Comparison of ENCODE assay signal across 22 mouse cellular contexts in the genomic region with DNA sequence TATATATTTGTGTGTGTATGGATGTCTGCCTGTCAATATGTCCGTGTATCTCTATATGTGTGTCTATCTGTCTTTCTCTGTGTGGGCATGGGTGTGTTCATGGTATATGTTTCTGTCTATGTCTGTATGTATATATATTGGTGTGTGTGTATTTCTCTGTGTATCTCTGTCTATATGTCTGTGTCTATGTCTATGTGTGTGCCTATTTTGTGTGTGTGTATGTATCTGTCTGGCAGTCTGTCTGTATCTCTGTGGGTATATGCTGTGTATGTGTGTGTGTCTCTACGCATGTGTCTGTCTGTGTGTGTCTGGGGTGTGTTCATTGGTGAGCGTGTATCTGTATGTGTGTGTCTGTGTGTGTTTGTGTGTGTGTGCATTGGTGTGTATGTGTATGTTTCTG. TPM values are rescaled to one million over a fixed set of nuclear protein-coding genes. Genes with fewer than 3 reads are reported as not detected.
DNase-seq lines count a peak whose midpoint lies in the region; ATAC-seq and TF ChIP-seq lines count a peak whose summit lies in the region.
"Had no signal": no experiment of that assay in that cellular context is flagged by ENCODE, and none has a peak within 500 bp of the region (broad histone marks: within the 10 kb centered on the region; RNA-seq: fewer than 3 reads in every experiment).

No protein-coding gene starts in this region.

- H3K4me1 ChIP-seq in kidney, embryonic 14.5 days (ENCODE audit: control insufficient read depth, insufficient read depth, low read length): peaks cover 10% of the 10 kb centered on the region
- no peaks in the 10 kb centered on the region for H3K4me1 ChIP-seq in kidney, postnatal 0 days (replicated peaks; ENCODE audit: insufficient read depth, low read length)
- peaks cover 3% of the 10 kb centered on the region; the same call in 1 of the 2 replicates for H3K4me1 ChIP-seq in midbrain, embryonic 12.5 days
- no peaks in the 10 kb centered on the region for H3K4me1 ChIP-seq in midbrain, embryonic 14.5 days (ENCODE audit: control insufficient read depth, insufficient read depth, low read length)
- H3K4me1 ChIP-seq in midbrain, embryonic 16.5 days (ENCODE audit: control insufficient read depth, insufficient read depth, low read length): peaks cover 2% of the 10 kb centered on the region
- H3K4me1 ChIP-seq: forebrain, embryonic 13.5 days had no signal

- no peaks in the 10 kb centered on the region for H3K36me3 ChIP-seq in kidney, embryonic 14.5 days (ENCODE audit: control insufficient read depth, insufficient read depth, low read length)
- H3K36me3 ChIP-seq in kidney, postnatal 0 days (ENCODE audit: insufficient read depth, low read length): no peaks in the 10 kb centered on the region
- no peaks in the 10 kb centered on the region for H3K36me3 ChIP-seq in midbrain, embryonic 12.5 days
- no peaks in the 10 kb centered on the region for H3K36me3 ChIP-seq in midbrain, embryonic 14.5 days (ENCODE audit: control insufficient read depth, insufficient read depth, low read length)
- no peaks in the 10 kb centered on the region for H3K36me3 ChIP-seq in midbrain, embryonic 16.5 days (ENCODE audit: control insufficient read depth, insufficient read depth, low read length)
- H3K36me3 ChIP-seq: forebrain, embryonic 10.5 days; G1E had no signal

- DNase-seq in kidney, postnatal 36 days: no peak
- no peak for DNase-seq in kidney, postnatal 0 days (ENCODE audit: low spot score)
- no peak for DNase-seq in kidney, adult 11 months
- no peak for DNase-seq in midbrain, embryonic 14.5 days
- DNase-seq: B cell, adult 2 months; cerebellum, adult 18-20 months; cerebellum, adult 9-10 months; cerebellum, postnatal 14 days; gastrocnemius, postnatal 10 days; gastrocnemius, postnatal 36 days; heart, adult 11 months had no signal

- H3K27me3 ChIP-seq in kidney, embryonic 14.5 days (ENCODE audit: control insufficient read depth, insufficient read depth, low read length): no peaks in the 10 kb centered on the region
- H3K27me3 ChIP-seq in kidney, postnatal 0 days (ENCODE audit: insufficient read depth, low read length): no peaks in the 10 kb centered on the region
- peaks cover 64% of the 10 kb centered on the region for H3K27me3 ChIP-seq in midbrain, embryonic 12.5 days
- peaks cover 28% of the 10 kb centered on the region for H3K27me3 ChIP-seq in midbrain, embryonic 14.5 days (ENCODE audit: control insufficient read depth, insufficient read depth, low read length)
- H3K27me3 ChIP-seq in midbrain, embryonic 16.5 days (ENCODE audit: control insufficient read depth, insufficient read depth, low read depth, low read length): no peaks in the 10 kb centered on the region
- H3K27me3 ChIP-seq: CH12.LX; forebrain, embryonic 13.5 days had no signal

- no peak overlapping the region for H3K4me2 ChIP-seq in kidney, embryonic 14.5 days (replicated peaks; ENCODE audit: low read depth, low read length)
- H3K4me2 ChIP-seq in kidney, postnatal 0 days (ENCODE audit: low read length): no peak overlapping the region
- no peak overlapping the region for H3K4me2 ChIP-seq in midbrain, embryonic 12.5 days (replicated peaks)
- no peak overlapping the region for H3K4me2 ChIP-seq in midbrain, embryonic 14.5 days (ENCODE audit: low read length)
- no peak overlapping the region for H3K4me2 ChIP-seq in midbrain, embryonic 16.5 days (ENCODE audit: low read length)
- H3K4me2 ChIP-seq: forebrain, embryonic 13.5 days; heart, embryonic 11.5 days; hindbrain, embryonic 14.5 days had no signal

- H3K4me3 ChIP-seq in kidney, embryonic 14.5 days (ENCODE audit: low read length): no peak overlapping the region
- no peak overlapping the region for H3K4me3 ChIP-seq in kidney, postnatal 0 days (replicated peaks; ENCODE audit: low read depth, low read length)
- H3K4me3 ChIP-seq in midbrain, embryonic 12.5 days: no peak overlapping the region
- no peak overlapping the region for H3K4me3 ChIP-seq in midbrain, embryonic 14.5 days (replicated peaks; ENCODE audit: low read depth, low read length)
- no peak overlapping the region for H3K4me3 ChIP-seq in midbrain, embryonic 16.5 days (ENCODE audit: low read depth, low read length)
- H3K4me3 ChIP-seq: forebrain, embryonic 10.5 days; forebrain, embryonic 13.5 days had no signal

- H3K9me3 ChIP-seq in kidney, embryonic 14.5 days (ENCODE audit: control insufficient read depth, low read length): no peaks in the 10 kb centered on the region
- H3K9me3 ChIP-seq in kidney, postnatal 0 days (replicated peaks; ENCODE audit: low read length): no peaks in the 10 kb centered on the region
- no peaks in the 10 kb centered on the region for H3K9me3 ChIP-seq in midbrain, embryonic 12.5 days
- no peaks in the 10 kb centered on the region for H3K9me3 ChIP-seq in midbrain, embryonic 14.5 days (ENCODE audit: control insufficient read depth, low read length)
- H3K9me3 ChIP-seq in midbrain, embryonic 16.5 days (replicated peaks; ENCODE audit: control insufficient read depth, low read length, poor library complexity, severe bottlenecking): no peaks in the 10 kb centered on the region
- H3K9me3 ChIP-seq: forebrain, embryonic 10.5 days; forebrain, embryonic 13.5 days; G1E had no signal

- no peak for TF ChIP-seq CTCF in kidney, postnatal 0 days (IDR thresholded peaks at IDR 0.05; ENCODE audit: low read depth)

- ATAC-seq in kidney, embryonic 14.5 days (ENCODE audit: low FRiP score, low TSS enrichment): 0 out of 2 replicates have a peak, but pooled peaks have one; percentile 11
- ATAC-seq in kidney, postnatal 0 days (replicated peaks; ENCODE audit: low FRiP score, low read depth): peak; percentile 35; the same call in 1 of the 2 replicates
- ATAC-seq in midbrain, embryonic 12.5 days (ENCODE audit: low FRiP score, low read depth): peak; percentile 41; the same call in 1 of the 2 replicates
- no peak for ATAC-seq in midbrain, embryonic 14.5 days (ENCODE audit: low FRiP score, low TSS enrichment)
- 0 out of 2 replicates have a peak, but pooled peaks have one; percentile 36 for ATAC-seq in midbrain, embryonic 16.5 days
- ATAC-seq: forebrain, embryonic 13.5 days; forebrain, embryonic 16.5 days; Patski had no signal

- 91% methylated on average over 3 of the region's 3 CpGs for WGBS in kidney, embryonic 14.5 days
- 91% methylated on average over 3 of the region's 3 CpGs for WGBS in kidney, postnatal 0 days
- 88% methylated on average over 3 of the region's 3 CpGs for WGBS in midbrain, embryonic 12.5 days
- 85% methylated on average over 3 of the region's 3 CpGs for WGBS in midbrain, embryonic 14.5 days
- WGBS in midbrain, embryonic 16.5 days: 86% methylated on average over 3 of the region's 3 CpGs

- no peak overlapping the region for H3K27ac ChIP-seq in kidney, embryonic 14.5 days (ENCODE audit: low read depth, low read length)
- H3K27ac ChIP-seq in kidney, postnatal 0 days: no peak overlapping the region
- no peak overlapping the region for H3K27ac ChIP-seq in midbrain, embryonic 12.5 days (replicated peaks)
- H3K27ac ChIP-seq in midbrain, embryonic 14.5 days (replicated peaks; ENCODE audit: low read depth, low read length): no peak overlapping the region
- H3K27ac ChIP-seq in midbrain, embryonic 16.5 days (ENCODE audit: low read length): no peak overlapping the region
- H3K27ac ChIP-seq: forebrain, embryonic 10.5 days; forebrain, embryonic 13.5 days; hindbrain, embryonic 14.5 days had no signal

- H3K9ac ChIP-seq in kidney, embryonic 14.5 days (ENCODE audit: low read depth, low read length): no peak overlapping the region
- H3K9ac ChIP-seq in kidney, postnatal 0 days (ENCODE audit: low read depth, low read length): no peak overlapping the region
- no peak overlapping the region for H3K9ac ChIP-seq in midbrain, embryonic 12.5 days (replicated peaks)
- no peak overlapping the region for H3K9ac ChIP-seq in midbrain, embryonic 14.5 days (replicated peaks; ENCODE audit: low read length)
- no peak overlapping the region for H3K9ac ChIP-seq in midbrain, embryonic 16.5 days (ENCODE audit: low read depth, low read length)
- H3K9ac ChIP-seq: forebrain, embryonic 13.5 days; hindbrain, embryonic 14.5 days had no signal

RNA-seq across cellular contexts. Expression of gene 5730480H06Rik, which starts 5.7 kb away (rescaled TPM):
- polyA plus RNA-seq in kidney, embryonic 14.5 days (2014; fragmentation: Nextera tagmentation; extraction: Ambion mirVana): 30.2 and 32.1 TPM in 2 replicates
- polyA plus RNA-seq in kidney, postnatal 0 days (2015; fragmentation: Nextera tagmentation; extraction: Ambion mirVana): 23.6 and 23.8 TPM in 2 replicates
- 25.4 and 27.6 TPM in 2 replicates for polyA plus RNA-seq in midbrain, embryonic 12.5 days (2016; fragmentation: Nextera tagmentation; extraction: Ambion mirVana)
- polyA plus RNA-seq in midbrain, embryonic 14.5 days (2014; fragmentation: Nextera tagmentation; extraction: Ambion mirVana): 16.0 and 17.1 TPM in 2 replicates
- polyA plus RNA-seq in midbrain, embryonic 16.5 days (2015; fragmentation: Nextera tagmentation; extraction: Ambion mirVana): 16.1 and 17.8 TPM in 2 replicates
